ENCODE assay signal across 9 mouse cellular contexts in the genomic region with DNA sequence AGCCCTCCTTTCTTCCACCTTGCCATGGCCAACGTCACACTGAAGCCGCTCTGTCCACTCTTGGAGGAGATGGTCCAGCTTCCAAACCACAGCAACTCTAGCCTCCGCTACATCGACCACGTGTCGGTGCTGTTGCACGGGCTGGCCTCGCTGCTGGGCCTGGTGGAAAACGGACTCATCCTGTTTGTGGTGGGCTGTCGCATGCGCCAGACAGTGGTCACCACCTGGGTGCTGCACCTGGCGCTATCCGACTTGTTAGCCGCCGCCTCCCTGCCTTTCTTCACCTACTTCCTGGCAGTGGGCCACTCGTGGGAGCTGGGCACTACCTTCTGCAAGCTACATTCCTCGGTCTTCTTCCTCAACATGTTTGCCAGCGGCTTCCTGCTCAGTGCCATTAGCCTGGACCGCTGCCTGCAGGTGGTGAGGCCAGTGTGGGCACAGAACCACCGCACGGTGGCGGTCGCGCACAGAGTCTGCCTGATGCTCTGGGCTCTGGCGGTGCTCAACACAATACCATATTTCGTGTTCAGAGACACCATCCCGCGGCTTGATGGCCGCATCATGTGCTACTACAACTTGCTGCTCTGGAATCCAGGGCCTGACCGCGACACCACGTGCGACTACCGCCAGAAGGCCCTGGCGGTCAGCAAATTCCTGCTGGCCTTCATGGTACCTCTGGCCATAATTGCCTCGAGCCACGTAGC. TPM values are rescaled to one million over a fixed set of nuclear protein-coding genes. Genes with fewer than 3 reads are reported as not detected.
DNase-seq lines count a peak whose midpoint lies in the region; ATAC-seq lines count a peak whose summit lies in the region.
"Had no signal": no experiment of that assay in that cellular context is flagged by ENCODE, and none has a peak within 500 bp of the region (broad histone marks: within the 10 kb centered on the region; RNA-seq: fewer than 3 reads in every experiment).

No protein-coding gene starts in this region.

- H3K4me2 ChIP-seq in heart, embryonic 12.5 days = peak overlapping the region; percentile 81
- peak overlapping the region; percentile 81 for H3K4me2 ChIP-seq in kidney, embryonic 16.5 days (replicated peaks; ENCODE audit: low read depth, low read length)
- peak overlapping the region; percentile 92 for H3K4me2 ChIP-seq in liver, embryonic 12.5 days
- peak overlapping the region; percentile 82 for H3K4me2 ChIP-seq in stomach, embryonic 16.5 days (ENCODE audit: low read depth, low read length)

- peak overlapping the region; percentile 60 for H3K4me3 ChIP-seq in embryonic facial prominence, embryonic 10.5 days
- H3K4me3 ChIP-seq in heart, embryonic 12.5 days = peak overlapping the region; percentile 42
- H3K4me3 ChIP-seq in kidney, embryonic 16.5 days (ENCODE audit: low read length) = peak overlapping the region; percentile 44
- H3K4me3 ChIP-seq in liver, embryonic 12.5 days = peak overlapping the region; percentile 50
- peak overlapping the region; percentile 41 for H3K4me3 ChIP-seq in stomach, embryonic 16.5 days (replicated peaks; ENCODE audit: low read length)

- H3K27me3 ChIP-seq in embryonic facial prominence, embryonic 10.5 days (replicated peaks; ENCODE audit: low read depth, poor library complexity, severe bottlenecking) = no peaks in the 10 kb centered on the region
- 0 out of 2 replicates have a peak, but pooled peaks cover 5% of the 10 kb centered on the region for H3K27me3 ChIP-seq in heart, embryonic 12.5 days (replicated peaks)
- H3K27me3 ChIP-seq in kidney, embryonic 16.5 days (ENCODE audit: insufficient read depth, low read length) = no peaks in the 10 kb centered on the region
- H3K27me3 ChIP-seq in liver, embryonic 12.5 days (replicated peaks) = no peaks in the 10 kb centered on the region
- H3K27me3 ChIP-seq in stomach, embryonic 16.5 days (ENCODE audit: control insufficient read depth, insufficient read depth, low read length) = 0 out of 2 replicates have a peak, but pooled peaks cover 3% of the 10 kb centered on the region

- DNase-seq in layer of hippocampus, adult 11-12 months (ENCODE audit: low spot score) = peak; percentile 74
- DNase-seq in layer of hippocampus, adult 9-10 months (ENCODE audit: low spot score) = no peak
- peak; percentile 91 for DNase-seq in embryonic facial prominence, embryonic 10.5 days (ENCODE audit: low spot score)
- peak; percentile 88 for DNase-seq in neural tube, embryonic 10.5 days (ENCODE audit: extremely low spot score, low spot score)

- peak; percentile 81 for ATAC-seq in heart, embryonic 12.5 days (ENCODE audit: insufficient number of reproducible peaks, low FRiP score)
- ATAC-seq in kidney, embryonic 16.5 days (ENCODE audit: low FRiP score, low TSS enrichment) = peak; percentile 91
- ATAC-seq in liver, embryonic 12.5 days = peak; percentile 74
- ATAC-seq in stomach, embryonic 16.5 days (ENCODE audit: insufficient read depth, low FRiP score) = peak; percentile 85

- peak overlapping the region; percentile 62 for H3K9ac ChIP-seq in heart, embryonic 12.5 days
- H3K9ac ChIP-seq in kidney, embryonic 16.5 days (replicated peaks; ENCODE audit: low read length) = peak overlapping the region; percentile 64
- peak overlapping the region; percentile 67 for H3K9ac ChIP-seq in liver, embryonic 12.5 days
- H3K9ac ChIP-seq in stomach, embryonic 16.5 days (ENCODE audit: low read length) = peak overlapping the region; percentile 68

- peaks cover 15% of the 10 kb centered on the region for H3K4me1 ChIP-seq in embryonic facial prominence, embryonic 10.5 days
- H3K4me1 ChIP-seq in heart, embryonic 12.5 days (replicated peaks) = peaks cover 33% of the 10 kb centered on the region
- peaks cover 9% of the 10 kb centered on the region; the same call in 1 of the 2 replicates for H3K4me1 ChIP-seq in kidney, embryonic 16.5 days (ENCODE audit: insufficient read depth, low read length)
- peaks cover 48% of the 10 kb centered on the region for H3K4me1 ChIP-seq in liver, embryonic 12.5 days
- H3K4me1 ChIP-seq in stomach, embryonic 16.5 days (ENCODE audit: control insufficient read depth, insufficient read depth, low read length) = peaks cover 11% of the 10 kb centered on the region

- H3K9me3 ChIP-seq in embryonic facial prominence, embryonic 10.5 days = no peaks in the 10 kb centered on the region; the same call in 1 of the 2 replicates
- H3K9me3 ChIP-seq in heart, embryonic 12.5 days (replicated peaks) = no peaks in the 10 kb centered on the region
- no peaks in the 10 kb centered on the region for H3K9me3 ChIP-seq in kidney, embryonic 16.5 days (ENCODE audit: low read length)
- no peaks in the 10 kb centered on the region for H3K9me3 ChIP-seq in liver, embryonic 12.5 days (replicated peaks)
- H3K9me3 ChIP-seq in stomach, embryonic 16.5 days (replicated peaks; ENCODE audit: control insufficient read depth, low read length) = no peaks in the 10 kb centered on the region

- WGBS in embryonic facial prominence, embryonic 10.5 days = 19% methylated on average over 37 of the region's 37 CpGs
- 19% methylated on average over 37 of the region's 37 CpGs for WGBS in heart, embryonic 12.5 days
- 15% methylated on average over 37 of the region's 37 CpGs for whole genome bisulfite sequencing in kidney, embryonic 16.5 days
- 19% methylated on average over 37 of the region's 37 CpGs for WGBS in liver, embryonic 12.5 days (ENCODE audit: insufficient replicate concordance)
- WGBS in stomach, embryonic 16.5 days = 19% methylated on average over 37 of the region's 37 CpGs

- H3K36me3 ChIP-seq in embryonic facial prominence, embryonic 10.5 days (replicated peaks) = peaks cover 37% of the 10 kb centered on the region
- H3K36me3 ChIP-seq in heart, embryonic 12.5 days = peaks cover 36% of the 10 kb centered on the region
- peaks cover 33% of the 10 kb centered on the region for H3K36me3 ChIP-seq in kidney, embryonic 16.5 days (ENCODE audit: insufficient read depth, low read length)
- peaks cover 40% of the 10 kb centered on the region for H3K36me3 ChIP-seq in liver, embryonic 12.5 days
- H3K36me3 ChIP-seq in stomach, embryonic 16.5 days (ENCODE audit: control insufficient read depth, insufficient read depth, low read length) = peaks cover 7% of the 10 kb centered on the region

- peak overlapping the region; percentile 90 for H3K27ac ChIP-seq in embryonic facial prominence, embryonic 10.5 days (replicated peaks)
- H3K27ac ChIP-seq in heart, embryonic 12.5 days (ENCODE audit: poor library complexity, severe bottlenecking) = no peak overlapping the region
- no peak overlapping the region for H3K27ac ChIP-seq in kidney, embryonic 16.5 days (ENCODE audit: low read length)
- peak overlapping the region; percentile 3; the same call in 1 of the 2 replicates for H3K27ac ChIP-seq in liver, embryonic 12.5 days
- H3K27ac ChIP-seq in stomach, embryonic 16.5 days (ENCODE audit: low read length) = no peak overlapping the region

RNA-seq across cellular contexts. Expression of gene Ptgdr2, which starts 3.3 kb away (rescaled TPM):
- 0.09 TPM in 1 of 2 replicates, not detected in the other for polyA plus RNA-seq in embryonic facial prominence, embryonic 10.5 days (2016; fragmentation: Nextera tagmentation; extraction: Ambion mirVana)
- polyA plus RNA-seq in heart, embryonic 12.5 days (2016; fragmentation: Nextera tagmentation; extraction: Ambion mirVana) = 0.09 TPM in 1 of 2 replicates, not detected in the other
- polyA plus RNA-seq in kidney, embryonic 16.5 days (2015; fragmentation: Nextera tagmentation; extraction: Ambion mirVana) = 0.10 TPM in 1 of 2 replicates, not detected in the other
- 0.05 and 0.06 TPM in 2 replicates for polyA plus RNA-seq in liver, embryonic 12.5 days (2016; fragmentation: Nextera tagmentation; extraction: Ambion mirVana)
- polyA plus RNA-seq in stomach, embryonic 16.5 days (2015; fragmentation: Nextera tagmentation; extraction: Ambion mirVana) = not detected in 2 replicates

RNA-seq across cellular contexts. Expression of gene Ccdc86, which starts 8.8 kb away (rescaled TPM):
- polyA plus RNA-seq in embryonic facial prominence, embryonic 10.5 days (2016; fragmentation: Nextera tagmentation; extraction: Ambion mirVana) = 47.2 and 51.5 TPM in 2 replicates
- polyA plus RNA-seq in heart, embryonic 12.5 days (2016; fragmentation: Nextera tagmentation; extraction: Ambion mirVana) = 20.1 and 21.6 TPM in 2 replicates
- polyA plus RNA-seq in kidney, embryonic 16.5 days (2015; fragmentation: Nextera tagmentation; extraction: Ambion mirVana) = 32.2 and 33.5 TPM in 2 replicates
- polyA plus RNA-seq in liver, embryonic 12.5 days (2016; fragmentation: Nextera tagmentation; extraction: Ambion mirVana) = 31.9 and 32.9 TPM in 2 replicates
- polyA plus RNA-seq in stomach, embryonic 16.5 days (2015; fragmentation: Nextera tagmentation; extraction: Ambion mirVana) = 23.8 and 27.5 TPM in 2 replicates

RNA-seq across cellular contexts. Expression of gene Zp1, which starts 19.8 kb away (rescaled TPM):
- polyA plus RNA-seq in embryonic facial prominence, embryonic 10.5 days (2016; fragmentation: Nextera tagmentation; extraction: Ambion mirVana) = not detected in 2 replicates
- not detected in 2 replicates for polyA plus RNA-seq in heart, embryonic 12.5 days (2016; fragmentation: Nextera tagmentation; extraction: Ambion mirVana)
- not detected in 2 replicates for polyA plus RNA-seq in kidney, embryonic 16.5 days (2015; fragmentation: Nextera tagmentation; extraction: Ambion mirVana)
- not detected in 2 replicates for polyA plus RNA-seq in liver, embryonic 12.5 days (2016; fragmentation: Nextera tagmentation; extraction: Ambion mirVana)
- not detected in 2 replicates for polyA plus RNA-seq in stomach, embryonic 16.5 days (2015; fragmentation: Nextera tagmentation; extraction: Ambion mirVana)
- polyA plus RNA-seq: C2C12 had no signal

RNA-seq across cellular contexts. Expression of gene Ms4a10, which starts 34.2 kb away (rescaled TPM):
- not detected in 2 replicates for polyA plus RNA-seq in embryonic facial prominence, embryonic 10.5 days (2016; fragmentation: Nextera tagmentation; extraction: Ambion mirVana)
- polyA plus RNA-seq in heart, embryonic 12.5 days (2016; fragmentation: Nextera tagmentation; extraction: Ambion mirVana) = not detected in 2 replicates
- not detected in 2 replicates for polyA plus RNA-seq in kidney, embryonic 16.5 days (2015; fragmentation: Nextera tagmentation; extraction: Ambion mirVana)
- polyA plus RNA-seq in liver, embryonic 12.5 days (2016; fragmentation: Nextera tagmentation; extraction: Ambion mirVana) = not detected in 2 replicates
- 8.0 and 11.3 TPM in 2 replicates for polyA plus RNA-seq in stomach, embryonic 16.5 days (2015; fragmentation: Nextera tagmentation; extraction: Ambion mirVana)
- polyA plus RNA-seq: C2C12 had no signal

RNA-seq across cellular contexts. Expression of gene Prpf19, which starts 45.2 kb away (rescaled TPM):
- 38.9 and 42.0 TPM in 2 replicates for polyA plus RNA-seq in embryonic facial prominence, embryonic 10.5 days (2016; fragmentation: Nextera tagmentation; extraction: Ambion mirVana)
- 24.9 and 26.2 TPM in 2 replicates for polyA plus RNA-seq in heart, embryonic 12.5 days (2016; fragmentation: Nextera tagmentation; extraction: Ambion mirVana)
- 47.6 and 51.3 TPM in 2 replicates for polyA plus RNA-seq in kidney, embryonic 16.5 days (2015; fragmentation: Nextera tagmentation; extraction: Ambion mirVana)
- 24.1 and 25.6 TPM in 2 replicates for polyA plus RNA-seq in liver, embryonic 12.5 days (2016; fragmentation: Nextera tagmentation; extraction: Ambion mirVana)
- polyA plus RNA-seq in stomach, embryonic 16.5 days (2015; fragmentation: Nextera tagmentation; extraction: Ambion mirVana) = 36.8 and 40.6 TPM in 2 replicates

Comparison
In these comparisons a context has a peak if more than half of its experiments do, and no peak if none do; other contexts are left out.
1. H3K27ac ChIP-seq: peak in embryonic facial prominence, embryonic 10.5 days (single experiment) and liver, embryonic 12.5 days (single experiment); none in heart, embryonic 12.5 days (single experiment), kidney, embryonic 16.5 days (single experiment) and stomach, embryonic 16.5 days (single experiment).
2. Peak in every context shown above with its lines, with median percentiles within 50 percentile points of each other: H3K4me3 ChIP-seq, ATAC-seq, H3K4me2 ChIP-seq and H3K9ac ChIP-seq.